Mouse (Mus musculus) macrophage (primary cell): ENCODE measurements around the gene Olfr203. TPM values are rescaled to one million over a fixed set of nuclear protein-coding genes. Genes with fewer than 3 reads are reported as not detected.
"Not testable (repeated sequence)": the region's sequence is repeated elsewhere in the genome, so short reads cannot be mapped to it uniquely, and the experiment has no call there.

Source experiments
- H3K27ac ChIP-seq: fragments of 350-480 bp; formaldehyde crosslinking; 2 replicates; pipeline ENCODE4 v1.9.0; 2021
- H3K36me3 ChIP-seq: fragments of 350-480 bp; formaldehyde crosslinking; 2 replicates; pipeline ENCODE4 v1.9.0; 2021; ENCODE audit errors: inconsistent target
- H3K4me3 ChIP-seq: fragments of 350-480 bp; formaldehyde crosslinking; 2 replicates; pipeline ENCODE4 v1.9.0; 2021; ENCODE audit errors: inconsistent target
- H3K79me2 ChIP-seq: fragments of 350-480 bp; formaldehyde crosslinking; 2 replicates; pipeline ENCODE4 v1.9.0; 2021; ENCODE audit errors: inconsistent target
- WGBS: methylation state at CpG from one replicate; pipeline ENCODE4 v1.1.7; 2026; ENCODE audit warnings: inconsistent platforms; ENCODE audit not compliant: missing documents; 5-methylcytosine and 5-hydroxymethylcytosine counted together
- polyA plus RNA-seq: library from polyadenylated mRNA; stranded (reverse); fragments of 250-400 nt; gene quantifications from 3 replicates; pipeline ENCODE4 v1.2.4, GENCODE M21; 2018; ENCODE audit warnings: inconsistent platforms
- total RNA-seq, 78 experiments: library from RNA; depleted of rRNA; stranded (reverse); fragments of 250-400 nt; gene quantifications; 1 replicate in 9 of 78; 2 replicates in 24 of 78; 3 replicates in 43 of 78; 4 replicates in 2 of 78; pipeline ENCODE4 v1.2.4; 2018; ENCODE audit warnings: inconsistent platforms in 56 of 78

Gene Olfr203
- total RNA-seq (2018; cell fraction: chromatin; rRNA removed), result not detected
- total RNA-seq (2018; cell fraction: cytosol; rRNA removed), result not detected
- total RNA-seq (2018; cell fraction: nucleus; rRNA removed), result not detected
- polyA plus RNA-seq, result not detected in 3 replicates

DNA sequence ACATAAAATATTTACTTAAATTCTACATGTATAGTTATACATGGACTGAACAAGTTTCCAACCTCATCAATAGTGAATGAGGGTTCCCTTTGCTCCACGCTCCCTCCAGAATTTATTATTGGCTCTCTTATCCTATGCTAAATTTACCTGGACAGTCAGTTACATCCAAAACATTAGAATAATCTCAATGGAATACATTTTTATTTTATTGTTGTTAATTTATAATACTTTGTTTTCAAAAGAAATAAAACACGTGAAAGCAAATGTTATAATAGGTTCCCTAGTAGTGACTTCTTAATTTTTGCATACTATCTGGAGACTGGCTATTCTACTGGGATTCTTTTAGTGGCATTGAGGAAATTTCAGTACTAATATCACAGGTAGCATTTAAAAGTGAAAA, at the start of gene Olfr203:
TSS of gene Olfr203 (plus strand) at position 301 of the 400 bp plus-strand sequence.
- H3K79me2 ChIP-seq, result no peaks in the 10 kb centered on the region
- no peak within 1 kb of the TSS for H3K4me3 ChIP-seq
- H3K27ac ChIP-seq, result no peak within 1 kb of the TSS
- no peaks in the 10 kb centered on the region for H3K36me3 ChIP-seq
- WGBS, result 77% methylated on average over 2 of the region's 2 CpGs

DNA sequence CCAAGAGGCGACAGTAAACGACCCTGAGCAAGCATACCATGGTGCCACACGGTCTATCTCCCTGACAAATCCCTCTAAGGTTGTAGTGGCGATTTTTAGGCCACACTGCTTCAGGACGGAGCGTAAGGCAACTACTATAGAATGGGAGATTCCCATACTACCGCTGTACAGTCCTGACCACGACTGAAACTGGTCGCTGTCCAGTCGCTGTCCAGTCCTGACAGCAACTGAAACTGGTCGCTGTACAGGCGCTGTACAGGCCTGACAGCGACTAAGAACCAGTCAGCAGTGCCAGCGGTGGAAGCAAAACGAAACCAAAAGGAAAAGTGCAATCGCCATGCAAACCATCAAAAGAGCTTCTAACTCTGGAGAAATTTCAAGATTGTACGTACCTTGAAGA, 49.0 kb upstream of the Olfr203 start:
- Histone ChIP-seq H3K36me3 (no peaks in the 10 kb centered on the region), H3K27ac (no peak overlapping the region), H3K4me3 (no peak overlapping the region), H3K79me2 (no peaks in the 10 kb centered on the region)
- 89% methylated on average over 17 of the region's 17 CpGs for WGBS

DNA sequence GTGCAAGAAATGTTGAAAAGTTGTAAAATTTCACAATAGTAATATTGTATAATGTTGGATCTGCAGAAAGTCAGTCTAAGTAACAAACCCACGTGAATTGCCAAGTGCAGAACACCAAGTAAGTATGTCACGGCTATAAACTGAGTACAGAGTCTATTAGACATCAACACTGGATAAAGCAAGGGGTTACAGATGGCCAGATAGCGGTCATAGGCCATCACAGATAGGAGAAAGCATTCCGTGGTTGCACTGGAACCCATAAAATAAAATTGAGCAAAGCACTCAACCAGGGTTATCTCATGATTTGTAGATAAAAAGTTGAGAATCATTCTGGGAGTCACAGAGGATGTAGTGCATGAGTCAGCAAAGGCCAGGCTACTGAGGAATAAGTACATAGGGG, 29.6 kb upstream of the Olfr203 start:
- H3K79me2 ChIP-seq, H3K27ac ChIP-seq, H3K4me3 ChIP-seq, H3K36me3 ChIP-seq: not testable (repeated sequence)
- WGBS, result 68% methylated on average over 4 of the region's 4 CpGs

DNA sequence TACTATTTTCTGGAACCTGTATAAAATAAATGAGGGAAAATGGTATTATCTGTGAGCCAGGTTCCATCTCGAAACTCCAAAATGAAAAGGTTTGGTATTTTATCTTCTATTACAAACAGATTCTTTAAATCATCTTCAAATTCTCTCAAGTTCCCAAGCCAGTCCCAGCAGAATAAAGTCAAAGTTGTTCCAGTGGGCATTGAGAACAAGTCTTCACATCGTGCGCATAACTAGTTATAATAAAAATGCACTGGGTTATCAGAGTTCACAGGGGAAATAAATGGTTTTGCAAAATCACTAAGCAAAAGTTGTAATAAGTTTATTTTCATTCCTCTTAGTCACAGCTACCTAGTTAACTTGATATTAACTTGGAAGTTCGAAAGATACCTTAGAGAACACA, 26.1 kb upstream of the Olfr203 start, which contains the start of gene Olfr201:
TSS of gene Olfr201 (minus strand) at position 101 of the 400 bp plus-strand sequence.
- not testable (repeated sequence) for H3K36me3 ChIP-seq, H3K79me2 ChIP-seq, H3K27ac ChIP-seq, H3K4me3 ChIP-seq
- 85% methylated on average over 4 of the region's 4 CpGs for WGBS

DNA sequence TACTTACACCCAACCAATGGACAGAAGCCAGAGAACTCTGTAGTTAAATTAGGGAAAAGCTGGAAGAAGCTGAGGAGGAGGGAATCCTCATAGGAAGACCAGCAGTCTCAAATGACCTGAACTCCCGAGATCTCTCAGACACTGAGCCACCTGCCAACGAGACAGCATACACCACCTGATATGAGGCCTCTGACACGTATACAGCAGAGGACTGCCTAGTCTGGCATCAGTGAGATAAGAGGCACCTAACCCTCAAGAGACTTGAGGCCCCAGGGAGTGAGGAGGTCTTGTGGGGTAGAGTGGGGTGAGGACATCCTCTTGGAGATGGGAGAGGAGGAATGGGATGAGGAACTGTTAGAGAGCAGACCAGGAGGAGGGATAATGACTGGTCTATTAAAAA, 18.1 kb upstream of the Olfr203 start:
- Histone ChIP-seq H3K4me3 (no peak overlapping the region), H3K36me3 (no peaks in the 10 kb centered on the region), H3K27ac (no peak overlapping the region), H3K79me2 (no peaks in the 10 kb centered on the region)
- WGBS, result 62% methylated on average over 3 of the region's 3 CpGs

DNA sequence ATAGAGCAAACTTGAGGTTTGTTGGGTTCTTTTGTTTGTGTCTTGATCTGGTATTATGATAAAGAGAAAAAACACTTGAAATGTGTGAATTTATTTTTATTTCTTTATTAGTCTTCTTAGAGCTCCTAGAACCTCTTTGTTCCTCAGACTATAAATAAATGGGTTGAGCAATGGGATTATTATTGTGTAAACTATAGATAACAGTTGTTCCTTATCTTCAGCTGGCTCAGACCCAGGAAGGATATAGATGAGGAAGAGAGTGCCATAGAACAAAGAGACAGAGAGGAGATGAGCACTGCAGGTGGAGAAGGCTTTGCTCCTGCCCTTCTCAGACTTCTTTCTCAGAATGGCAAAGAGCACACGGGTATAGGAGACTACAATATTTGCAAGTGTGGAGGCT, 15.2 kb upstream of the Olfr203 start:
- Histone ChIP-seq H3K79me2 (no peaks in the 10 kb centered on the region), H3K36me3 (no peaks in the 10 kb centered on the region), H3K27ac (no peak overlapping the region), H3K4me3 (no peak overlapping the region)
- 60% methylated on average over 1 of the region's 1 CpGs for WGBS

DNA sequence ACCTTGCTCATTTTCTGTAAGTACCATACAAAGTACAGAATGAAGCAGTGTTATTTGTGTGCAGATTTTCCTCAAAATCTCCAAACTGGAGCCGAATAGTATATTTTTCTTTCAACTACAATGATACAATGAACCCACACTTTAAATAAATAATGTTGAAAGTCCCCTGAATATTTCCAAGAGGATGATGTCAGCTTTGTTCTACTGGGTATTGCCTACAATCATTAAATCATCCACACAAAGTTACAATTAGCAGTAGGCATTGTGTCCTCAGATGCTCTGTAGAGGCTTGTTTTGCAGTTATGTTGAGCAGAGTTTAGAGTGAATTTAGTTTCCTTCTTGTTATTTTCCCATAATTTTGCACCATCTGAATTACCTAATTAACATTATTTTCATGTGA, 12.0 kb upstream of the Olfr203 start, which contains the start of gene Olfr202:
TSS of gene Olfr202 (minus strand) at position 101 of the 400 bp plus-strand sequence.
- Histone ChIP-seq H3K79me2 (no peaks in the 10 kb centered on the region), H3K4me3 (no peak within 1 kb of the TSS), H3K36me3 (no peaks in the 10 kb centered on the region), H3K27ac (no peak within 1 kb of the TSS)
- WGBS, result 80% methylated on average over 1 of the region's 1 CpGs

DNA sequence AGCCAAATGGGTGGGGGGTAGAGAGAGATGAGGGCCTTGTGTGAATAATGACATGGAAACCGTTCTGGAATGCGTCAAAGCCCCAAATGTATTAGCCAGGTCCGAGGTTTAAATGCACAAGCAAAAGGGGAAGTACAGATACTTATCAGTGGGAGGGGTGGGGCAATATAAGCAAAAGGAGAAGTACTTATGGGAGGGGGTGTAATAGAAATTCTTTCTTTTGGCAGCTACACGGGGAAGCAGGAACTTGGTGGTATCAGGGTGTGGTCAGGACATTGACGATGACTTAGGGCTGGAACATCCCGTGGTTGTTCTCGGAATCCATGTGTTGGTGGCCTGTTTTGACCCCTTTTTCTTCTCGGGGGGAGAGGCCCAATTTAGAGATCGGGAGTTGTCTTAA, 11.1 kb upstream of the Olfr203 start:
- H3K4me3 ChIP-seq, H3K79me2 ChIP-seq, H3K27ac ChIP-seq, H3K36me3 ChIP-seq: not testable (repeated sequence)
- 62% methylated on average over 9 of the region's 9 CpGs for WGBS

DNA sequence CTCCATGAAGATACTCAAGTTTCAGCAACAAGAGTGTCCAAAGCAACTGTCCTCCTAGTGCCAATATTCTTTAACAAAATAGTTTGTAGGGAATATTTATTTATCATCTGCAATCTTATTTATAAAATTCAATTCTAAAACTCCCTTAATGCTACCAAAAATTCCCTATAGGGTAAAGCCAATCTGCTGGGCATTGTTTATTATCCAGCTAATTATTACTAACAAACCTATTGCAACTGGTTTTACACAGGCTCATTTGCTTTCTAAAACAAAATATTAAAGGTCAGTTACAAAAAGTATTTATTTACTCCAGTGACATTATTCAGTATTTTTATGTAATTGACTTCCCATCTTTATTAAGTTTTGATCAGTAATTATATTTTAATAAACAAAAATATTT, 19.5 kb downstream of the Olfr203 start, which contains the start of gene Olfr204:
TSS of gene Olfr204 (minus strand) at position 101 of the 400 bp plus-strand sequence.
- H3K79me2 ChIP-seq, result no peaks in the 10 kb centered on the region
- H3K27ac ChIP-seq, result no peak within 1 kb of the TSS
- no peak within 1 kb of the TSS for H3K4me3 ChIP-seq
- H3K36me3 ChIP-seq, result no peaks in the 10 kb centered on the region

DNA sequence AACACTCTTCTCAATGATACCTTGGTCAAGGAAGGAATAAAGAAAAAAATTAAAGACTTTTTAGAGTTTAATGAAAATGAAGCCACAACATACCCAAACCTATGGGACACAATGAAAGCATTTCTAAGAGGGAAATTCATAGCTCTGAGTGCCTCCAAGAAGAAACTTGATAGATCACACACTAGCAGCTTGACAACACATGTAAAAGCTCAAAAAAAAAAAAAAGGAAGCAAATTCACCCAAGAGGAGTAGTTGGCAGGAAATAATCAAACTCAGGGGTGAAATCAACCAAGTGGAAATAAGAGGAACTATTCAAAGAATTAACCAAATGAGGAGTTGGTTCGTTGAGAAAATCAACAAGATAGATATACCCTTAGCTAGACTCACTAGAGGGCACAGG, 24.6 kb downstream of the Olfr203 start:
- WGBS, result 60% methylated on average over 1 of the region's 1 CpGs
- H3K36me3 ChIP-seq, H3K27ac ChIP-seq, H3K4me3 ChIP-seq, H3K79me2 ChIP-seq: not testable (repeated sequence)

DNA sequence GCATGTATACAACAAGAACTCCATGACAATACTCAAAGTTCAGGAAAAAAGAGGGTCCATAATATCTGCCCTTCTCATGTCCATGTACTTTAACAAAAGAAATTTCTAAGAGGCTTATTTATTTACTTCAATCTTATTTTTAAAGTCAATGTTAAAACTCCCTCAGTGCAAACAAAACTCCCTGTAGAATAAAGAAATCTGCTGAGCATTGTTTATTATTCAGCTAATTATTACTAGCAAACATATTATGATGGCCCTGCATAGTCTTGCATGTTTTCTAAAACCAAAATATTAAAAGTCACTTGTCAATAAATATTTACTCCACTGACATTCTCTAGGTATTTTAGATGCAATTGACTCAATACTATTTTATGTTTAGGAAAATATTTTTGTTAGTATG, 32.4 kb downstream of the Olfr203 start, which contains the start of gene Olfr205:
TSS of gene Olfr205 (minus strand) at position 101 of the 400 bp plus-strand sequence.
- H3K4me3 ChIP-seq, result no peak within 1 kb of the TSS
- H3K79me2 ChIP-seq, result no peaks in the 10 kb centered on the region
- no peak within 1 kb of the TSS for H3K27ac ChIP-seq

DNA sequence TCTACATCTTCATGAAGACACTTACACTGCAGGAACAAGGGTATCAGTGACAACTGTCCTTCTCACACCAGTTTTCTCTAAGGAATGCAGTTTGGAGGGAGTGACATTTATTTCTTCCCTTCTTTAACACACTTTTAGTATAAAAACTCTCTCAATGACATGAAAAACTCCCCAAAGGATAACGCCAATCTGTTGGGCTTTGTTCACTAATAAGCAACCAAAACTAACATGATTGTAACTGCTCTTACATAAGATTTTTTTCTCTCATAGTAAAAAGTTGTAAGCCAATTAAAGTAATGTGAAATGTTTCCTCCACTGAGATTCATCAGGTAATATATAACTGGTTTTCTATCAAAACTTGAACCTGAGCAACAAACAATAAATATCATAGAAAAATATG, 50.5 kb downstream of the Olfr203 start, which contains the start of gene Olfr206:
TSS of gene Olfr206 (minus strand) at position 101 of the 400 bp plus-strand sequence.
- no peaks in the 10 kb centered on the region for H3K36me3 ChIP-seq
- H3K79me2 ChIP-seq, result no peaks in the 10 kb centered on the region
- no peak within 1 kb of the TSS for H3K27ac ChIP-seq
- no peak within 1 kb of the TSS for H3K4me3 ChIP-seq
- WGBS, result 91% methylated on average over 1 of the region's 1 CpGs

More for the DNA sequence above, 32.4 kb downstream of the Olfr203 start, which contains the start of gene Olfr205:
- no peaks in the 10 kb centered on the region for H3K36me3 ChIP-seq

Other genes starting within 250 kb of the Olfr203 start
- gene Olfr190, start 220.9 kb upstream of the Olfr203 start, polyA plus RNA-seq, result not detected in 3 replicates
- gene Olfr191, start 209.1 kb upstream of the Olfr203 start, polyA plus RNA-seq, result not detected in 3 replicates
- gene Olfr193, start 187.0 kb upstream of the Olfr203 start, polyA plus RNA-seq, result not detected in 3 replicates
- not detected in 3 replicates for gene Olfr194, start 177.8 kb upstream of the Olfr203 start, polyA plus RNA-seq
- gene Olfr195, start 151.8 kb upstream of the Olfr203 start, polyA plus RNA-seq, result not detected in 3 replicates
- not detected in 3 replicates for gene Olfr196, start 128.4 kb upstream of the Olfr203 start, polyA plus RNA-seq
- not detected in 3 replicates for gene Olfr198, start 95.3 kb upstream of the Olfr203 start, polyA plus RNA-seq
- not detected in 3 replicates for gene Olfr199, start 79.1 kb upstream of the Olfr203 start, polyA plus RNA-seq
- not detected in 3 replicates for gene Olfr201, start 26.2 kb upstream of the Olfr203 start, polyA plus RNA-seq
- gene Olfr202, start 12.1 kb upstream of the Olfr203 start, polyA plus RNA-seq, result not detected in 3 replicates
- not detected in 3 replicates for gene Olfr204, start 19.4 kb downstream of the Olfr203 start, polyA plus RNA-seq
- not detected in 3 replicates for gene Olfr205, start 32.3 kb downstream of the Olfr203 start, polyA plus RNA-seq
- not detected in 3 replicates for gene Olfr206, start 50.4 kb downstream of the Olfr203 start, polyA plus RNA-seq
- not detected in 3 replicates for gene Olfr209, start 65.1 kb downstream of the Olfr203 start, polyA plus RNA-seq
- not detected in 3 replicates for gene Gabrr3, start 108.5 kb downstream of the Olfr203 start, polyA plus RNA-seq
- 16.2 to 32.5 TPM (median 30.8 TPM) in 3 replicates for gene Riox2, start 172.9 kb downstream of the Olfr203 start, polyA plus RNA-seq